ENCODE assay signal across 25 mouse cellular contexts in genomic region chr4:154144712-154145111, GRCm38 (mm10). TPM values are rescaled to one million over a fixed set of nuclear protein-coding genes. Genes with fewer than 3 reads are reported as not detected.
A peak's percentile ranks its signal among the peaks of the same experiment; 100 is the strongest.
DNase-seq lines count a peak whose midpoint lies in the region; ATAC-seq and TF ChIP-seq lines count a peak whose summit lies in the region.
"Had no signal": no experiment of that assay in that cellular context is flagged by ENCODE, and none has a peak within 500 bp of the region (broad histone marks: within the 10 kb centered on the region; RNA-seq: fewer than 3 reads in every experiment).

No protein-coding gene starts in this region.

- WGBS in midbrain, embryonic 11.5 days, result 83% methylated on average over 3 of the region's 3 CpGs
- WGBS in midbrain, embryonic 13.5 days, result 85% methylated on average over 3 of the region's 3 CpGs

- no peak for TF ChIP-seq RAD21 in MEL (IDR thresholded peaks at IDR 0.05; ENCODE audit: low read depth, low read length)

- H3K4me1 ChIP-seq in midbrain, embryonic 11.5 days (ENCODE audit: control insufficient read depth, insufficient read depth, low read length), result peaks cover 18% of the 10 kb centered on the region
- H3K4me1 ChIP-seq in midbrain, embryonic 13.5 days (replicated peaks), result peaks cover 39% of the 10 kb centered on the region
- H3K4me1 ChIP-seq in MEL (ENCODE audit: control insufficient read depth in 1 of 2, insufficient read depth in 2 of 2, low read length in 2 of 2), result peaks cover 0 to 4% of the 10 kb centered on the region in 2 experiments; a peak in 3 of 4 replicates

- no peak overlapping the region for H3K9ac ChIP-seq in midbrain, embryonic 11.5 days (ENCODE audit: low read length)
- H3K9ac ChIP-seq in midbrain, embryonic 13.5 days (replicated peaks), result no peak overlapping the region
- no peak overlapping the region for H3K9ac ChIP-seq in MEL (ENCODE audit: control insufficient read depth, low read depth, low read length, poor library complexity, severe bottlenecking)
- H3K9ac ChIP-seq: heart, embryonic 13.5 days; hindbrain, embryonic 14.5 days had no signal

- no peak overlapping the region for H3K27ac ChIP-seq in layer of hippocampus, adult 2 months
- H3K27ac ChIP-seq in midbrain, embryonic 11.5 days (ENCODE audit: low read depth, low read length), result no peak overlapping the region
- H3K27ac ChIP-seq in midbrain, embryonic 13.5 days, result no peak overlapping the region
- H3K27ac ChIP-seq in MEL (ENCODE audit: control insufficient read depth, low read depth, low read length), result no peak overlapping the region
- H3K27ac ChIP-seq: forebrain, embryonic 10.5 days; forebrain, embryonic 13.5 days; heart, embryonic 10.5 days; heart, embryonic 13.5 days; hindbrain, embryonic 14.5 days; hindbrain, postnatal 0 days had no signal

- DNase-seq in layer of hippocampus, adult 2 months (ENCODE audit: low spot score in 2 of 2), result no peak
- DNase-seq in layer of hippocampus, postnatal 10 days (ENCODE audit: low spot score in 2 of 2), result no peak
- peak; percentile 8 for DNase-seq in midbrain, embryonic 11.5 days (ENCODE audit: low spot score, missing footprints)
- no peak for DNase-seq in MEL (ENCODE audit: low read depth, low spot score)
- DNase-seq in T-cell, adult 2 months (ENCODE audit: low spot score), result no peak
- DNase-seq: adrenal gland, adult 2 months; adrenal gland, postnatal 14 days; cerebellum, adult 11 months; cerebellum, adult 8-10 months; gastrocnemius, postnatal 14 days; heart, adult 18-20 months; heart, postnatal 14 days; heart, postnatal 4 days had no signal

- no peaks in the 10 kb centered on the region for H3K9me3 ChIP-seq in midbrain, embryonic 11.5 days (ENCODE audit: control insufficient read depth, low read length)
- no peaks in the 10 kb centered on the region for H3K9me3 ChIP-seq in midbrain, embryonic 13.5 days
- no peaks in the 10 kb centered on the region for H3K9me3 ChIP-seq in MEL (replicated peaks; ENCODE audit: insufficient read depth, low read length)
- H3K9me3 ChIP-seq: forebrain, embryonic 10.5 days; forebrain, embryonic 13.5 days; heart, embryonic 10.5 days; heart, embryonic 13.5 days had no signal

- peaks cover 5% of the 10 kb centered on the region for H3K36me3 ChIP-seq in midbrain, embryonic 11.5 days (ENCODE audit: control insufficient read depth, insufficient read depth, low read length)
- peaks cover 37% of the 10 kb centered on the region for H3K36me3 ChIP-seq in midbrain, embryonic 13.5 days
- peaks cover 0 to 5% of the 10 kb centered on the region in 2 experiments; a peak in 2 of 4 replicates for H3K36me3 ChIP-seq in MEL (ENCODE audit: control insufficient read depth in 1 of 2, insufficient read depth in 2 of 2, low read length in 2 of 2)

- H3K27me3 ChIP-seq in midbrain, embryonic 11.5 days (ENCODE audit: control insufficient read depth, insufficient read depth, low read length), result peaks cover 22% of the 10 kb centered on the region
- peaks cover 22% of the 10 kb centered on the region for H3K27me3 ChIP-seq in midbrain, embryonic 13.5 days
- no peaks in the 10 kb centered on the region for H3K27me3 ChIP-seq in MEL (ENCODE audit: control insufficient read depth in 1 of 2, insufficient read depth in 2 of 2, low read length in 2 of 2)

- H3K4me3 ChIP-seq in layer of hippocampus, adult 2 months, result no peak overlapping the region
- no peak overlapping the region for H3K4me3 ChIP-seq in midbrain, embryonic 11.5 days (ENCODE audit: low read depth, low read length)
- H3K4me3 ChIP-seq in midbrain, embryonic 13.5 days (replicated peaks), result no peak overlapping the region
- no peak overlapping the region for H3K4me3 ChIP-seq in MEL (ENCODE audit: control insufficient read depth in 1 of 2, insufficient read depth in 1 of 2, low read depth in 2 of 2, low read length in 2 of 2)
- H3K4me3 ChIP-seq: forebrain, embryonic 10.5 days; forebrain, embryonic 13.5 days; heart, embryonic 10.5 days; heart, embryonic 13.5 days had no signal

- TF ChIP-seq CTCF in layer of hippocampus, adult 2 months (conservative IDR thresholded peaks at IDR 0.05), result peak; percentile 53
- peak in 1 of 3 experiments; percentile 15; a peak in 1 of 6 replicates for TF ChIP-seq CTCF in MEL (IDR thresholded peaks at IDR 0.05 in 2 of 3, conservative IDR thresholded peaks at IDR 0.05 in 1 of 3; ENCODE audit: control insufficient read depth in 1 of 3, insufficient read depth in 1 of 3, low read depth in 2 of 3, low read length in 3 of 3, poor library complexity in 1 of 3, severe bottlenecking in 1 of 3)

- peaks cover 14% of the 10 kb centered on the region for H3K79me2 ChIP-seq in MEL (ENCODE audit: control insufficient read depth, insufficient read depth, low read length, poor library complexity)

- H3K4me2 ChIP-seq in midbrain, embryonic 11.5 days, result no peak overlapping the region
- H3K4me2 ChIP-seq in midbrain, embryonic 13.5 days (replicated peaks), result no peak overlapping the region
- H3K4me2 ChIP-seq: forebrain, embryonic 13.5 days; heart, embryonic 13.5 days; hindbrain, embryonic 14.5 days had no signal

- no peak for TF ChIP-seq POLR2A in MEL (IDR thresholded peaks at IDR 0.05; ENCODE audit: control insufficient read depth in 1 of 2, insufficient read depth in 1 of 2, low read depth in 1 of 2, low read length in 2 of 2, poor library complexity in 1 of 2)

- no peak for TF ChIP-seq EP300 in MEL (IDR thresholded peaks at IDR 0.05; ENCODE audit: low read depth in 1 of 2, low read length in 2 of 2)

- ATAC-seq in midbrain, embryonic 11.5 days (ENCODE audit: low FRiP score), result no peak
- no peak for ATAC-seq in midbrain, embryonic 13.5 days
- ATAC-seq: CD4-positive, CD25-positive, alpha-beta regulatory T cell, adult 4 months; forebrain, embryonic 13.5 days; forebrain, embryonic 16.5 days; hindbrain, postnatal 0 days; inflammation-experienced regulatory T-cells, adult 6 months; Patski had no signal

TF ChIP-seq in MEL, 35 proteins besides CTCF, POLR2A, EP300 and RAD21:
- TF ChIP-seq UBTF (IDR thresholded peaks at IDR 0.05; ENCODE audit: borderline replicate concordance, insufficient read depth, low read depth, low read length) (no peak), TBP (IDR thresholded peaks at IDR 0.05; ENCODE audit: low read depth, low read length) (0 out of 2 replicates have a peak, but pooled peaks have one; percentile 40)
TF ChIP-seq in MEL: peak in this region for 1.

RNA-seq across cellular contexts. Expression of gene Wrap73, which starts 2.5 kb away (rescaled TPM):
- 10 to 100 TPM; 32.4 to 33.3 TPM for total RNA-seq in layer of hippocampus, adult 2 months (2021)
- total RNA-seq in layer of hippocampus, postnatal 10 days (2021), result 10 to 100 TPM; 27.3 to 33.0 TPM
- 42.2 and 46.3 TPM in 2 replicates for polyA plus RNA-seq in midbrain, embryonic 11.5 days (2014; fragmentation: Nextera tagmentation; extraction: Ambion mirVana)
- polyA plus RNA-seq in midbrain, embryonic 13.5 days (2015; fragmentation: Nextera tagmentation; extraction: Ambion mirVana), result 47.8 and 50.9 TPM in 2 replicates
- total RNA-seq in MEL (2012; rRNA removed), result 41.7 and 49.7 TPM in 2 replicates
- 10 to 100 TPM in 1 of 2 experiments, not detected in 1; 49.7 TPM for polyA plus RNA-seq in MEL (2012; ENCODE audit: insufficient read depth in 1 of 2, insufficient read length in 2 of 2, low read depth in 1 of 2, low replicate concordance in 2 of 2, missing spikeins in 1 of 2)

RNA-seq across cellular contexts. Expression of gene Trp73, which starts 4.7 kb away (rescaled TPM):
- 1 to 10 TPM; 3.3 to 3.6 TPM for total RNA-seq in layer of hippocampus, adult 2 months (2021)
- total RNA-seq in layer of hippocampus, postnatal 10 days (2021), result 1 to 10 TPM; 4.7 to 5.2 TPM
- 0.15 and 0.51 TPM in 2 replicates for polyA plus RNA-seq in midbrain, embryonic 11.5 days (2014; fragmentation: Nextera tagmentation; extraction: Ambion mirVana)
- polyA plus RNA-seq in midbrain, embryonic 13.5 days (2015; fragmentation: Nextera tagmentation; extraction: Ambion mirVana), result 0.55 and 1.5 TPM in 2 replicates
- 0.04 TPM in 1 of 2 replicates, not detected in the other for total RNA-seq in MEL (2012; rRNA removed)
- under 1 TPM in 1 of 2 experiments, not detected in 1; 0.03 TPM for polyA plus RNA-seq in MEL (2012; ENCODE audit: insufficient read depth in 1 of 2, insufficient read length in 2 of 2, low read depth in 1 of 2, low replicate concordance in 2 of 2, missing spikeins in 1 of 2)
- total RNA-seq: adrenal gland, adult 2 months; adrenal gland, postnatal 14 days; gastrocnemius, adult 18-20 months; heart, postnatal 4 days had no signal
- polyA plus RNA-seq: CD4-positive, CD25-positive, alpha-beta regulatory T cell, adult 4 months had no signal

RNA-seq across cellular contexts. Expression of gene Tprgl, which starts 15.8 kb away (rescaled TPM):
- 100 to 1,000 TPM; 171 to 177 TPM for total RNA-seq in layer of hippocampus, adult 2 months (2021)
- 100 to 1,000 TPM; 135 to 141 TPM for total RNA-seq in layer of hippocampus, postnatal 10 days (2021)
- 140 and 144 TPM in 2 replicates for polyA plus RNA-seq in midbrain, embryonic 11.5 days (2014; fragmentation: Nextera tagmentation; extraction: Ambion mirVana)
- polyA plus RNA-seq in midbrain, embryonic 13.5 days (2015; fragmentation: Nextera tagmentation; extraction: Ambion mirVana), result 161 and 173 TPM in 2 replicates
- total RNA-seq in MEL (2012; rRNA removed), result 43.5 and 49.3 TPM in 2 replicates
- polyA plus RNA-seq in MEL (2012; ENCODE audit: insufficient read depth in 1 of 2, insufficient read length in 2 of 2, low read depth in 1 of 2, low replicate concordance in 2 of 2, missing spikeins in 1 of 2), result 100 to 1,000 TPM in 1 of 2 experiments, 10 to 100 TPM in 1; 67.4 to 163 TPM

RNA-seq across cellular contexts. Expression of gene Megf6, which starts 25.8 kb away (rescaled TPM):
- 1 to 10 TPM; 3.9 to 5.5 TPM for total RNA-seq in layer of hippocampus, adult 2 months (2021)
- 10 to 100 TPM; 11.4 to 11.6 TPM for total RNA-seq in layer of hippocampus, postnatal 10 days (2021)
- 11.5 and 12.4 TPM in 2 replicates for polyA plus RNA-seq in midbrain, embryonic 11.5 days (2014; fragmentation: Nextera tagmentation; extraction: Ambion mirVana)
- 6.8 and 6.9 TPM in 2 replicates for polyA plus RNA-seq in midbrain, embryonic 13.5 days (2015; fragmentation: Nextera tagmentation; extraction: Ambion mirVana)
- 0.12 TPM in 1 of 2 replicates, not detected in the other for total RNA-seq in MEL (2012; rRNA removed)
- polyA plus RNA-seq in MEL (2012; ENCODE audit: insufficient read depth in 1 of 2, insufficient read length in 2 of 2, low read depth in 1 of 2, low replicate concordance in 2 of 2, missing spikeins in 1 of 2), result under 1 TPM in 1 of 2 experiments, not detected in 1; 0.07 TPM
- polyA plus RNA-seq: CD4-positive, CD25-positive, alpha-beta regulatory T cell, adult 4 months; inflammation-experienced regulatory T-cells, adult 6 months had no signal
